Mouse (Mus musculus) gastrocnemius, postnatal 36 days (tissue): Measurements from ENCODE around the gene C1qtnf5. TPM values are rescaled to one million over a fixed set of nuclear protein-coding genes. Genes with fewer than 3 reads are reported as not detected.

ENCODE experiments used
- total RNA-seq, 2 experiments: library from RNA; stranded (reverse); gene quantifications; 2 replicates each; pipeline ENCODE4 v1.2.3; 2021

Gene C1qtnf5
- total RNA-seq, 2 experiments from 2014 or later, result 6.7 to 9.6 TPM

Other genes with a start within 250 kb of the C1qtnf5 start
- gene Thy1, start 63.9 kb upstream of the C1qtnf5 start, total RNA-seq, result 10 to 100 TPM; 13.2 to 18.7 TPM
- gene Usp2, start 40.2 kb upstream of the C1qtnf5 start, total RNA-seq, result 100 to 1,000 TPM; 236 to 254 TPM
- not detected for gene Mfrp, start 5.5 kb upstream of the C1qtnf5 start, total RNA-seq
- 1 to 10 TPM in 1 of 2 experiments, under 1 TPM in 1; 0.57 to 1.3 TPM for gene Gm49380, start 6.3 kb downstream of the C1qtnf5 start, total RNA-seq
- gene Rnf26, start 6.3 kb downstream of the C1qtnf5 start, total RNA-seq, result 1 to 10 TPM; 2.1 to 3.6 TPM
- gene Mcam, start 27.2 kb downstream of the C1qtnf5 start, total RNA-seq, result 10 to 100 TPM; 24.2 to 31.2 TPM
- gene Cbl, start 126.8 kb downstream of the C1qtnf5 start, total RNA-seq, result 10 to 100 TPM in 1 of 2 experiments, 1 to 10 TPM in 1; 7.8 to 10.4 TPM
- not detected for gene Ccdc153, start 133.4 kb downstream of the C1qtnf5 start, total RNA-seq
- gene Pdzd3, start 144.2 kb downstream of the C1qtnf5 start, total RNA-seq, result 1 to 10 TPM in 1 of 2 experiments, under 1 TPM in 1; 0.44 to 1.4 TPM
- gene Nlrx1, start 161.4 kb downstream of the C1qtnf5 start, total RNA-seq, result 10 to 100 TPM; 22.4 to 22.6 TPM
- under 1 TPM; 0.48 to 0.74 TPM for gene Abcg4, start 181.4 kb downstream of the C1qtnf5 start, total RNA-seq
- gene Hinfp, start 198.4 kb downstream of the C1qtnf5 start, total RNA-seq, result 1 to 10 TPM; 4.9 to 6.0 TPM
- gene C2cd2l, start 213.0 kb downstream of the C1qtnf5 start, total RNA-seq, result 10 to 100 TPM; 12.8 to 14.2 TPM
- gene Dpagt1, start 218.8 kb downstream of the C1qtnf5 start, total RNA-seq, result 10 to 100 TPM; 11.9 to 12.7 TPM
- 10 to 100 TPM in 1 of 2 experiments, 1 to 10 TPM in 1; 10.0 to 12.9 TPM for gene H2afx, start 227.4 kb downstream of the C1qtnf5 start, total RNA-seq
- gene Hmbs, start 237.0 kb downstream of the C1qtnf5 start, total RNA-seq, result 10 to 100 TPM; 19.7 to 21.2 TPM